Mouse (Mus musculus): ENCODE data around the gene Mnt. TPM values are rescaled to one million over a fixed set of nuclear protein-coding genes. Genes with fewer than 3 reads are reported as not detected.

Mnt gene
- 91.2 TPM for total RNA-seq (2023)

GRCm38 (mm10) chr11:74830256-74831161 lies at the start of gene Mnt:
TSS of gene Mnt (plus strand) at chr11:74830920.

Other genes starting within 250 kb of the Mnt start
- gene Rap1gap2, start 220.0 kb upstream of the Mnt start, total RNA-seq (2023): 4.7 TPM
- 0.32 TPM for gene Ccdc92b, start 211.3 kb upstream of the Mnt start, total RNA-seq (2023)
- gene Cluh, start 181.4 kb upstream of the Mnt start, total RNA-seq (2023): 39.4 TPM
- 165 TPM for gene Pafah1b1, start 106.2 kb upstream of the Mnt start, total RNA-seq (2023)
- 49.0 TPM for gene Mettl16, start 60.1 kb upstream of the Mnt start, total RNA-seq (2023)
- 9.8 TPM for gene Sgsm2, start 66.1 kb downstream of the Mnt start, total RNA-seq (2023)
- gene Tsr1, start 67.2 kb downstream of the Mnt start, total RNA-seq (2023): 77.6 TPM
- gene Smg6, start 94.9 kb downstream of the Mnt start, total RNA-seq (2023): 73.4 TPM
- 3.3 TPM for gene Srr, start 95.0 kb downstream of the Mnt start, total RNA-seq (2023)